Mouse (Mus musculus) cerebellum, adult 18-20 months (tissue): ENCODE measurements around the gene Elf5.
A peak's percentile ranks its signal among the peaks of the same experiment; 100 is the strongest.

Experiments used
- DNase-seq, 2 experiments: peaks; one replicate each; pipeline ENCODE4 v3.0.0; 2021

Gene Elf5

GRCm38 (mm10) chr2:103436534-103436933 lies 25.0 kb downstream of the Elf5 start:
- no peak for DNase-seq

GRCm38 (mm10) chr2:103439071-103439622 lies 27.7 kb downstream of the Elf5 start:
- DNase-seq: peak; percentile 41 to 44

GRCm38 (mm10) chr2:103439710-103440109 lies 28.2 kb downstream of the Elf5 start:
- peak; percentile 70 to 74 for DNase-seq

DNA sequence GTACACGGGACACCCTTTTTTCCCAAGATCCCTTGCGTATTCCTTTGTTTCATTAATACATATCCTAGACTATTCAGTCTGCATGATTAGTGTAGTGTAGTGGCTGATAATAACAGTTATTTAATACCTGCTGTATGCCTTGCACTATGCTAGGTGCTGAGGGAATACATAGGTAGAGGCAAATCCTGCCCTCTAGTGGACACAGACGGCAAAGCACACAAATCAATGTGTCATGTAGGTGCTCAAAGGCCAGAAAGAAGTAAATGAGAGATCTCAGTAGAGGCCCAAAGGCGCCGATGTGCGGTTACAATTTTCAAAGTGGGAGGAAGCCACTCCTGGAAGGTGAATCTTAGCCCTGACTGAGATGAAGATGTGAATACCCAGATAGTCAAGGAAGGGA lies 34.3 kb downstream of the Elf5 start:
- DNase-seq: peak; percentile 31 to 51

DNA sequence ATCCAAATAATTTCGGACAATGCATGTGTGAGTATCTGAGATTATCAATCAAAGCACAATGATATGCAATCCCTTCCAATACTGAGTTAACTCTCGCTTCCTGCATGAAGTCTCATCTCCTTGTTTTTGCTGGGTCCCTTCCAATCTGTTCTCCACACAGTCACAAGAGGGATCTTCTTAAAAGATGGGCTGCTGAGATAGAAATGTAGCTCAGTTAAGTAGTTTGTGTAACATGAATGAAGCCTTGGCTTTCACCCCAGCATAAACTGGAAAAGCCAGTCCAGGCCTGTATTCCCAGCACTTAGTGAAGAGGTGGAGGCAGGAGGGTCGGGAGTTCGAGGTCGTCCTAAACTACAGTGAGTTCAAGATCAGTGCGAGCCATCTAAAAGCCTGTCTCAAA lies 34.8 kb downstream of the Elf5 start:
- no peak for DNase-seq

DNA sequence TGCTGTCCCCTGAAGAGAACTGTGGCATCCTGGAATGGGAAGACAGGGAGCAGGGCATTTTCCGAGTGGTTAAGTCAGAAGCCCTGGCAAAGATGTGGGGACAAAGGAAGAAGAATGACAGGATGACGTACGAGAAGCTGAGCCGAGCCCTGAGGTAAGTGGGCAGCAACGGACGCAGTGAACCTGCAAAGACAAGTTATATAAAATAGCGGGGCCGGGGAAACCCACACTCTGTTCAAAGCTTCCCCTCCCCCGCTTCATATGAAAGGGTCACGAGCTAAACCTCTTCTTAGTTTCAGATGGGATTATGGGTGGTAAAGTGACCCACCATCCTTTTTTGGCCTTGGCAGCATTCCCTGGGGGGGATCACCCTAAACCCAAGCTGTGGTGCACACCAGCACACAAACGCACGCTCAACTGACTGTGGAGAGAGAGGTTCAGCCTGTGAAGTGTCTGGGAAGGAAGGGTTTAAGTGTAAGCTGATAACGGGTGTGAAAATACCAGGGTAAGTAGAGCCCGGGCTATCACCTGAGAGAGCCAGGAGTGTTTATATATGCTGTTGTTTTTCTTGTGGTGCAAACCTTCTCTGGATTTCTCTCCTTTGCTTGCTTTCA lies 37.6 kb downstream of the Elf5 start:
- no peak for DNase-seq

DNA sequence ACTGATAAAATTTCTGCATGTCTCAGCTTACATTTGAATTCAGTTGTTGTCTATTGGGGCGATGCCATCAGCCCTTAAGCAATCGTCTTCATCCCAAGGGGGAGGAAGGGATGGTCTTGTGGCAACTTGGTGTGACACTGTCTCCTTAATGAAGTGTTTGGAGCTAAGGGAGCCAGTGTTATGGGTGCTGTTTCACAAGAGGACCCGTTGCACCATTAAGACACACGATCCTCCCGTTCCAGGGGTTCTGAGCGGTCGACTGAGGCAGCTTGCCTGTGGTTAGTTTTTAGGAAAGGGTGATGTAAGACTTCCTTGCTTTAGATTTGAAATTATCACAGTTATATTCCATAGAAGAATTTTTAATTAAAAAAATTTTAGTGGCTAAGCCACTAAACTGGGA lies 38.3 kb downstream of the Elf5 start:
- DNase-seq: no peak

GRCm38 (mm10) chr2:103450267-103450666 lies 38.8 kb downstream of the Elf5 start:
- no peak for DNase-seq

GRCm38 (mm10) chr2:103452550-103452949 lies 41.1 kb downstream of the Elf5 start:
- no peak for DNase-seq

DNA sequence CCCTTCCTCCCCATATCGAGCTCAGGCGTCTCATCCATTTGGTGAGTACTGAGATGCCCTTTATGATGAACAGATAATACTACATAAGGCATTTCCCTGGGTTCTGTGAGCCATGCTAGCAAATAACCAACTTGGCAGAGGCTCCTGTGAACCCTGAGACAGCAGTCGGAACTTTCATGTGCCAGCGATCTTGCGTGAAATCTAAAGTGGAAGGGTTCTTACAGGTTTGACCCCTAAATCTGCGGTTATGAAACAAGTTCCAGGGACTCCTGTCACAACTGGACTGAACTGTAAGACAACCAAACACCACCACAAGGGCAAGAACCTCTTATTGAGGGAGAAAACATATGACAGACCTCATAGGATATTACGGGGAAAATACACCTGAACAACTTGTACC lies 44.3 kb downstream of the Elf5 start:
- DNase-seq: no peak

DNA sequence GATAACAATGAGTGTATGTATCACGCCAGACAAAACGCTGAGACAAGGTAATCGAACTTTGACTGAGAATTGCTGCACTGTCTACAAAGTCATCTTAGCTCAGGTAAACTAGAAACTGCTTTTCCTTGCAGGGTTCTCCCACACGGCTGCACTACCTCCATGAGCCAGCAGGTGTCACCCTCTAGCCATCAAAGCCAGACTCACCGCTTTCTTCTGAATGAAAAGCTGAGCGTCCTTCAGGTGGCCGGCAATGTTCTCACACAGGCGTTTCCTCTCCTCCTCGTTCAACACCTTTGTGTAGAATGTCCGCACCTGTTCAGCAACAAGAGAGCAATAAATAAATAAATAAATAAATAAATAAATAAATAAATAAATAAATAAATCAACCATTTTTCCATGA lies 45.2 kb downstream of the Elf5 start:
- peak; percentile 81 to 89 for DNase-seq

- DNase-seq: no peak
Observed at GRCm38 (mm10) chr2:103457048-103457447, 45.6 kb downstream of the Elf5 start.

- no peak for DNase-seq
Observed at GRCm38 (mm10) chr2:103457628-103458027, 46.1 kb downstream of the Elf5 start.

DNA sequence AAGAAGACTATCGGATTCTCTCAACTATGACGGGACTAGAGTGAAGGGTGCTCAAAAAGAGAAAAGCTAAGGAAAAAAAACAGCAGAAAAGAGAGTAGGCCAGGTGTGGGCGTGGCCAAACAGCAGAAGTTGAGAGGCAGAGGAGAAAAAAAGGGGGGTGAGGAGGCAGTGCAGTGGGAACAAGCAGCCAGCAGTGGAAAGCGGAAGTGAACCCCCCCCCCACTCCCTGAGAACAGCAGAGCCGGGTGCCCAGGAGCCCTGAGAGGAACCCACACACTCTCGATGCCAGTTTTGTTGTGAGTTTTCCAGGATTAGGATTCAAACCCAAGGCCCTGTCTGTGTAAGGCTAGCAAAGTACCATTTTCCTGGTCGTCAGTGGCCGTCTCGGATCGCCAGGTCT lies 47.6 kb downstream of the Elf5 start:
- no peak for DNase-seq

GRCm38 (mm10) chr2:103461210-103461609 lies 49.7 kb downstream of the Elf5 start:
- DNase-seq: no peak

DNA sequence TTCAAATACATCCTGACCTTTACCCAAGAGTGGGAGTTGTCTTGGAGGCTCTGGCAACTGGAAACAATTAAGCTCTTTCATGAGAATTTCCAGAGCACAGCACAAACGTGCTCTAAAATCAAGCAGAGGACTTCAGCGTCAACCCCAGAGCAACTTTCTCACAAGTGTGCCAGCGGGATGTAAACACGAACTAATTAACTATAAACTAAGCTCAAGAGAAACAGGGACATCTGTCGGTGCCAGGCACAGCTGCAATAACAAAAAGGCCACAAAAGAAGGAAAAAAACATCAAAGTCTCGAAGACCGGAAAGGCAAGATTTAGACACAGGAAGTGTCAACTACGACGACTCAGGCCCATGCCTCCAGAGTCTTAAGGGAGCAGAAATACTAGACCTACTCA lies 50.3 kb downstream of the Elf5 start:
- DNase-seq: no peak

DNA sequence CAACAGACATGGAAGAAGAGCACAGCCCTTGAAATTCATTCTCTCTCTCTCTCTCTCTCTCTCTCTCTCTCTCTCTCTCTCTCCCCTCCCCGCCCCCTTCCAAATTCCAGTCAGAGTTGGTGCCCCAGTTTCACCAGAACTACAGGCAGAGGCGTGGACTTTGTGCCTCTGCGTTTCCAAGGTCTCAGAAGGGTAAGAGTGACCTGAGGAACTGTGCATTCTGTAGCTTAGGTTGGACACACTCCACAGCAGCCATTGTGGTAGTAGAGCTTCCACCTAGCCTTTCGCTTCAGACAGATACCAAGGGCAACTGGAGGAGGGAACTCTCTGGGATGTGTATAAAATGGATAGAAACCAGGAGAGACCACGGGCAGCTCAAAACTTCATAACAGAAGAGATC lies 51.3 kb downstream of the Elf5 start:
- no peak for DNase-seq

DNA sequence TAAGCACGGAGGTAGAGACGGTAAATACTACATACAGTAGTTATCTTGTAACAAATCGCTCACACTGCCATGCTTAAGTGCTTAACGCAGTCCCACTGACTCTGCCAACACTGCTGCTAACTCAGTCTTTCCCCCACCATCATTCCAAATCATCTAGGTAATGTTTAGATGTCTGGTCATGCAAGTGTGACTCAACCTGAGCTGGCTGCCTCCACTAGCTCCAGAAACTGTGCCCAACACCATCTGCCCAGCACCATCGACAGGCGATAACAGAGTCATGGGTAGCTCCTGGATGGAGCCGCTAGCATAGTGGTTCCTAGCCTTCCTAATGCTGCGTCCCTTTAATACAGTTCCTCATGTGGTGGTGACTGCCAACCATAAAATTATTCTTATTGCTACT lies 53.0 kb downstream of the Elf5 start:
- no peak for DNase-seq

- no peak for DNase-seq
Observed at GRCm38 (mm10) chr2:103465429-103465828, 53.9 kb downstream of the Elf5 start.

- DNase-seq: no peak
Observed at GRCm38 (mm10) chr2:103466272-103466671, 54.8 kb downstream of the Elf5 start.

DNA sequence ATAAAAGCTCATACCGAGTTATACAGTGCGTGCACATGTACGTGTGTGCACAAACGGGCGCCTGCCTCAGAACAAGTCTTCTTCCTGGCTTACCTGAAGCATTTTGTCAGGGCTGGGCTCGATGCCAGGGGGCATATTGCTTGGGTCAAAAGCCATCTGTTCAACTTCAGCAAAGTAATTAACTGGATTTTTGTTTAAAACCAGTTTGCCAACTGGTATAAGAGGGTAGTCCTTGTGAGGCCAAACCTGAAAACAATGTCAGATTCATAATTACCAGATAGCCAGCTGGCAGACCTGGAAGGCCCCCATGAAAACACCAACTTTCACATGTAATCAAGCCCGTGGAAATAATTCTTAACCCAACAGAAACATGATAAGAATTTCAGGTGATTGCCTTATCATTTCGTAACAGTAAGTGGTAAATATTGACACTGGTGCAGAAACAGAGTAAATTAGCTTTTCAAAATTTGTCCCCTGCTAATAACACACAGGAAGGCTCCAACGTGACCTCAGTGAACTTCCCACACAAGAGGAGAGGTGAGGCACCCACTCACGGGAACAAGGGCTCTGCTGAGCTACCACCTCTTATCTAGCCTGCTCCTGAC lies 55.6 kb downstream of the Elf5 start:
- DNase-seq: peak; percentile 66 to 74

GRCm38 (mm10) chr2:103473362-103473761 lies 61.9 kb downstream of the Elf5 start:
- DNase-seq: no peak

DNA sequence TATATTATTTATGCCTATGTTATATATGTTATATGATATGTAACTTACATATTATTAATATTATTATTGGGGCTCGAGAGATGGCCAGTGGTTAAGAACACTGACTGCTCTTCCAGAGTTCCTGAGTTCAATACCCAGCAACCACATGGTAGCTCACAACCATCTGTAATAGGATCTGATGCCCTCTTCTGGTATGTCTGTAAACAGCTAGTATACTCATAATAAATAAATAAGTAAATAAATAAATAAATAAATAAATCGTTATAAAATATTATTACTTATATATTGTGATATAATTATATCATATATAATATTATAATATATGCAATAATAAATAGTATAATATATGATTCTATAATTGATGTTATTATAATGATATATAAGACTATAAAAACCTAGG lies 64.7 kb downstream of the Elf5 start:
- no peak for DNase-seq

DNA sequence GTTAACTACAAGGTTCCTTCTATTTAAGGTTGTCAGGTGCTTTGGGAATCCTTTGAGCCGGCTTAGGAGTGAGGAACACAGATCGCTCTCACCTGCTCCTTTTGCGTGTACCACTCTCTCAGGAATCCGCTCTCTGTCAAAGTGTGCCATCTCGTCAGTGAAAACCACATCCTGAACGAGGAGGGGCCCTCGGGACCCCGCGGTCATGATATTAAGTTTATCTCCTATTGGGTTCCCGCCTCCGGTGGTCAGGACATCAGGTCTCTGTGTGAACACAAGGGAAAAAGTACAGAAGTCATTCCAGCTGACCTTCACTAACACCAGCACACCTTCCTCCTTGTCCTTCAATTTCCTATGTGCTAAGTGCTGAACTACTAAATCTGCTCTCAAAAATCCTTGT lies 65.2 kb downstream of the Elf5 start:
- DNase-seq: no peak

- no peak for DNase-seq
Observed at GRCm38 (mm10) chr2:103477456-103477855, 66.0 kb downstream of the Elf5 start.
